Mouse (Mus musculus): ENCODE measurements around the gene Syt17.

DNA sequence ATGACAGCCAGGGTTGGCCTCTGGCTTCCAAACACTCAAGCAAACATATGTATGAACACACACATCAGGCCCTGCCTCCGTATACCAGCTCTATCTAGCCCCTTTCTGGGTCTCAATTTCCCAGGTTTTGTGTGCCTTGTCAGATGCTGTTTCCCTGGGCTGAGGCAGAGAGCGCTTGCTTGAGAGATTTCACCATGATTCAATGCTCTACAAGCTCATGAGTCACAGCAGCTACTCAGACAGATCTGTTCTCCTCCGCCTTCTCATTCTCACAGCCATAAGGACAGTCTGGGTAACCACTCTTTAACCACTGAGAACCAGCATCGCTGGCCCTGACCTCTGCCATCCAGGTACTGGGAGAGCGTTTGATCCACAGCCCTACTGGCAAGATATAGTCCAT lies 57.3 kb downstream of the Syt17 start:
- TF ChIP-seq SMC3 (IDR thresholded peaks at IDR 0.05; ENCODE audit: low read depth, low read length) (no peak), IRF4 (IDR thresholded peaks at IDR 0.05; ENCODE audit: low read depth, low read length) (no peak), ELF1 (IDR thresholded peaks at IDR 0.05; ENCODE audit: low read depth, low read length) (no peak), BHLHE40 (IDR thresholded peaks at IDR 0.05; ENCODE audit: low read depth, low read length) (no peak), MAX (IDR thresholded peaks at IDR 0.05; ENCODE audit: low read length) (no peak), ETS1 (conservative IDR thresholded peaks at IDR 0.05; ENCODE audit: low read depth, low read length) (no peak), MYC (IDR thresholded peaks at IDR 0.05; ENCODE audit: low read depth, low read length) (no peak), RCOR1 (conservative IDR thresholded peaks at IDR 0.05; ENCODE audit: low read depth, low read length) (no peak), UBTF (IDR thresholded peaks at IDR 0.05; ENCODE audit: low read depth, low read length) (no peak), POLR2A (IDR thresholded peaks at IDR 0.05; ENCODE audit: low read depth, low read length) (no peak)
